Mouse (Mus musculus) C2C12 (cell line): ENCODE results near the gene A630095N17Rik. TPM values are rescaled to one million over a fixed set of nuclear protein-coding genes. Genes with fewer than 3 reads are reported as not detected.

Experiments
- H3K27me3 ChIP-seq: one replicate; pipeline ENCODE4 v1.6.1; 2011; ENCODE audit not compliant: control insufficient read depth, insufficient read depth, insufficient read length
- H3K36me3 ChIP-seq: one replicate; pipeline ENCODE4 v1.6.1; 2011; ENCODE audit not compliant: control insufficient read depth, insufficient read depth
- H3K4me3 ChIP-seq: one replicate; pipeline ENCODE4 v1.5.1; 2011; ENCODE audit warnings: mild to moderate bottlenecking, control low read depth; ENCODE audit not compliant: poor library complexity, insufficient read depth, severe bottlenecking
- H3K79me2 ChIP-seq: one replicate; pipeline ENCODE4 v1.6.1; 2011; ENCODE audit not compliant: control insufficient read depth, insufficient read depth
- H3K79me3 ChIP-seq: one replicate; pipeline ENCODE4 v1.6.1; 2011; ENCODE audit warnings: low read depth, control low read depth
- H3ac ChIP-seq: one replicate; pipeline ENCODE3; 2011; ENCODE audit warnings: low read depth; ENCODE audit not compliant: control insufficient read depth, insufficient read length
- CEBPB ChIP-seq: IDR thresholded peaks from one replicate; pipeline ENCODE4 v1.6.1; 2011; ENCODE audit warnings: low read depth, mild to moderate bottlenecking, control low read depth, moderate library complexity
- CTCF ChIP-seq: IDR thresholded peaks from one replicate; pipeline ENCODE4 v1.5.1; 2011; ENCODE audit not compliant: control insufficient read depth, insufficient read depth, insufficient read length
- FOSL1 ChIP-seq: IDR thresholded peaks from one replicate; pipeline ENCODE4 v1.8.0; 2011; ENCODE audit warnings: mild to moderate bottlenecking, low read length; ENCODE audit not compliant: poor library complexity, insufficient read depth, severe bottlenecking
- MAX ChIP-seq: IDR thresholded peaks from one replicate; pipeline ENCODE4 v1.6.1; 2011; ENCODE audit warnings: mild to moderate bottlenecking, control low read depth
- MYOD1 ChIP-seq: IDR thresholded peaks from one replicate; pipeline ENCODE4 v1.6.1; 2011; ENCODE audit warnings: low read depth; ENCODE audit not compliant: control insufficient read depth, insufficient read length
- MYOG ChIP-seq: IDR thresholded peaks from one replicate; pipeline ENCODE4 v1.6.1; 2011; ENCODE audit not compliant: control insufficient read depth, insufficient read length; ENCODE audit errors: extremely low read depth
- USF1 ChIP-seq: IDR thresholded peaks from one replicate; pipeline ENCODE4 v1.6.1; 2011; ENCODE audit warnings: low read depth, mild to moderate bottlenecking, control low read depth, moderate library complexity
- polyA plus RNA-seq: library from polyadenylated mRNA; unstranded; fragments of >200 nt; fragmentation: generic; extraction: Trizol; gene quantifications from one replicate; pipeline ENCODE4 v1.2.1, GENCODE M21; 2012; ENCODE audit warnings: missing spikeins

A630095N17Rik gene
- polyA plus RNA-seq, 1 experiment, result not detected

GRCm38 (mm10) chr1:75231224-75231623 is 678 bp downstream of the A630095N17Rik start:
- Histone ChIP-seq H3K27me3 (no peaks in the 10 kb centered on the region), H3K79me2 (no peaks in the 10 kb centered on the region), H3K36me3 (no peaks in the 10 kb centered on the region), H3K79me3 (no peaks in the 10 kb centered on the region), H3ac (peak overlapping the region; percentile 19), H3K4me3 (no peak overlapping the region)
- TF ChIP-seq USF1, result no peak
- TF ChIP-seq MYOG, result no peak
- TF ChIP-seq FOSL1, result peak; percentile 31

GRCm38 (mm10) chr1:75230335-75230994 is 1.4 kb downstream of the A630095N17Rik start:
- Histone ChIP-seq H3K36me3 (no peaks in the 10 kb centered on the region), H3K79me2 (no peaks in the 10 kb centered on the region), H3ac (no peak overlapping the region), H3K4me3 (no peak overlapping the region), H3K27me3 (no peaks in the 10 kb centered on the region), H3K79me3 (no peaks in the 10 kb centered on the region)
- TF ChIP-seq FOSL1, result no peak
- TF ChIP-seq USF1, result no peak
- no peak for TF ChIP-seq CTCF
- no peak for TF ChIP-seq CEBPB
- no peak for TF ChIP-seq MYOD1
- TF ChIP-seq MYOG, result no peak
- no peak for TF ChIP-seq MAX

- Histone ChIP-seq H3ac (no peak overlapping the region), H3K36me3 (no peaks in the 10 kb centered on the region), H3K4me3 (no peak overlapping the region), H3K79me3 (no peaks in the 10 kb centered on the region), H3K27me3 (no peaks in the 10 kb centered on the region), H3K79me2 (no peaks in the 10 kb centered on the region)
- no peak for TF ChIP-seq USF1
- no peak for TF ChIP-seq FOSL1
- TF ChIP-seq CTCF, result no peak
- TF ChIP-seq MAX, result no peak
- TF ChIP-seq CEBPB, result no peak
- TF ChIP-seq MYOG, result no peak
- no peak for TF ChIP-seq MYOD1
Measured at GRCm38 (mm10) chr1:75229158-75229557, 2.7 kb downstream of the A630095N17Rik start.

GRCm38 (mm10) chr1:75227653-75228052 is 4.2 kb downstream of the A630095N17Rik start:
- no peak for TF ChIP-seq MAX
- TF ChIP-seq CEBPB, result no peak
- TF ChIP-seq USF1, result no peak
- no peak for TF ChIP-seq FOSL1
- no peak for TF ChIP-seq MYOG
- TF ChIP-seq CTCF, result no peak
- no peak for TF ChIP-seq MYOD1
- no peaks in the 10 kb centered on the region for H3K79me3 ChIP-seq
- H3ac ChIP-seq, result no peak overlapping the region
- no peak overlapping the region for H3K4me3 ChIP-seq
- H3K36me3 ChIP-seq, result no peaks in the 10 kb centered on the region
- H3K27me3 ChIP-seq, result no peaks in the 10 kb centered on the region
- no peaks in the 10 kb centered on the region for H3K79me2 ChIP-seq

- no peaks in the 10 kb centered on the region for H3K79me2 ChIP-seq
- H3K79me3 ChIP-seq, result no peaks in the 10 kb centered on the region
- H3ac ChIP-seq, result no peak overlapping the region
- no peaks in the 10 kb centered on the region for H3K36me3 ChIP-seq
- TF ChIP-seq MAX (no peak), CTCF (no peak), USF1 (no peak), MYOG (no peak), MYOD1 (no peak), CEBPB (no peak), FOSL1 (no peak)
- no peaks in the 10 kb centered on the region for H3K27me3 ChIP-seq
- no peak overlapping the region for H3K4me3 ChIP-seq
Measured at GRCm38 (mm10) chr1:75226138-75226537, 5.8 kb downstream of the A630095N17Rik start.

- TF ChIP-seq USF1 (no peak), FOSL1 (no peak), MYOD1 (no peak), CEBPB (no peak), MYOG (no peak), CTCF (no peak), MAX (no peak)
- no peaks in the 10 kb centered on the region for H3K27me3 ChIP-seq
- H3K79me2 ChIP-seq, result no peaks in the 10 kb centered on the region
- no peak overlapping the region for H3K4me3 ChIP-seq
- no peaks in the 10 kb centered on the region for H3K79me3 ChIP-seq
- H3K36me3 ChIP-seq, result no peaks in the 10 kb centered on the region
- H3ac ChIP-seq, result no peak overlapping the region
Measured at GRCm38 (mm10) chr1:75225473-75225872, 6.4 kb downstream of the A630095N17Rik start.
